Mouse (Mus musculus): ENCODE data around the gene Clstn2.

DNA sequence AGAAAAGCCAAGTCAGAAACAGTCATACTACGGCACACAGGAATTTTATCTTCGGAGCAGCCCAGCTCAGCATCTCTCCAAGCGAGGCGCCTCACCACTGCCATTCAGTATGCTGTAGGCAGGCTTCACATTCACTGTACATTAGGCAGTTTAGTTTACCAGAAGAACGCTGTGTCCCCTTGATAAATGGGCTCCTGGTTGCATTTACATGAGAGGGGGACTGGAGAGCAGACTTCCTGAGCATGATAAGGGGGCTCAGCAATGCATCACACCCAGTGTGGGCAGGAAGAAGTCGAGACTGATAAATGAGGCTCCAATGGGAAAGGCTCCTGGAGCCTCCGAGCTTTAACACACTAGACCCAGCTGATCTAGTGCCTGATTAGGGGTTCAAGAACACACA lies 190.9 kb downstream of the Clstn2 start:
- TF ChIP-seq CTCF (IDR thresholded peaks at IDR 0.05; ENCODE audit: insufficient read depth, low read depth, low read length) (no peak), POLR2A (IDR thresholded peaks at IDR 0.05; ENCODE audit: insufficient read depth, low read depth, low read length) (no peak)

All from olfactory bulb, adult 2 months (tissue).